Mouse (Mus musculus): ENCODE results near the gene Myo6. TPM values are rescaled to one million over a fixed set of nuclear protein-coding genes. Genes with fewer than 3 reads are reported as not detected.

Myo6 gene
- 21.7 and 25.1 TPM in 2 replicates for polyA plus RNA-seq (2012; rRNA removed)

GRCm38 (mm10) chr9:80164611-80165474, at the start of gene Myo6:
Gene Myo6 (plus strand): TSS chr9:80165031.
- H3K4me3 ChIP-seq (replicated peaks; ENCODE audit: extremely low read depth, low read depth, low read length), result peak within 1 kb of the TSS; percentile 97
- TF ChIP-seq POLR2A (IDR thresholded peaks at IDR 0.05; ENCODE audit: borderline replicate concordance, extremely low read depth, low read depth, low read length), result peak; percentile 94
- TF ChIP-seq CTCF (IDR thresholded peaks at IDR 0.05; ENCODE audit: insufficient read depth, low read length), result no peak
- WGBS, result 1% methylated on average over 68 of the region's 69 CpGs
- H3K4me1 ChIP-seq (ENCODE audit: control insufficient read depth, insufficient read depth, low read length), result no peaks in the 10 kb centered on the region
- DNase-seq, result peak; percentile 95

- no peak overlapping the region for H3K4me3 ChIP-seq (replicated peaks; ENCODE audit: extremely low read depth, low read depth, low read length)
- no peaks in the 10 kb centered on the region for H3K4me1 ChIP-seq (ENCODE audit: control insufficient read depth, insufficient read depth, low read length)
- 72% methylated on average over 10 of the region's 10 CpGs for WGBS
- DNase-seq, result no peak
- TF ChIP-seq CTCF (IDR thresholded peaks at IDR 0.05; ENCODE audit: insufficient read depth, low read length), result no peak
These were observed 18.7 kb upstream of the Myo6 start for GRCm38 (mm10) chr9:80145992-80146587.

- no peak overlapping the region for H3K4me3 ChIP-seq (replicated peaks; ENCODE audit: extremely low read depth, low read depth, low read length)
- TF ChIP-seq CTCF (IDR thresholded peaks at IDR 0.05; ENCODE audit: insufficient read depth, low read length) (no peak), POLR2A (IDR thresholded peaks at IDR 0.05; ENCODE audit: borderline replicate concordance, extremely low read depth, low read depth, low read length) (no peak)
- 74% methylated on average over 5 of the region's 5 CpGs for WGBS
These were observed 15.2 kb upstream of the Myo6 start for GRCm38 (mm10) chr9:80149594-80149993.

GRCm38 (mm10) chr9:80155277-80155676, 9.6 kb upstream of the Myo6 start:
- Histone ChIP-seq H3K4me1 (ENCODE audit: control insufficient read depth, insufficient read depth, low read length) (no peaks in the 10 kb centered on the region), H3K4me3 (replicated peaks; ENCODE audit: extremely low read depth, low read depth, low read length) (no peak overlapping the region)
- 48% methylated on average over 5 of the region's 5 CpGs for WGBS
- TF ChIP-seq POLR2A (IDR thresholded peaks at IDR 0.05; ENCODE audit: borderline replicate concordance, extremely low read depth, low read depth, low read length), result no peak
- peak; percentile 36 for DNase-seq

More at GRCm38 (mm10) chr9:80149594-80149993, 15.2 kb upstream of the Myo6 start:
- H3K4me1 ChIP-seq (ENCODE audit: control insufficient read depth, insufficient read depth, low read length), result no peaks in the 10 kb centered on the region
- DNase-seq, result no peak

GRCm38 (mm10) chr9:80156780-80157179, 8.1 kb upstream of the Myo6 start:
- 69% methylated on average over 5 of the region's 5 CpGs for WGBS
- TF ChIP-seq POLR2A (IDR thresholded peaks at IDR 0.05; ENCODE audit: borderline replicate concordance, extremely low read depth, low read depth, low read length), result no peak
- no peak for TF ChIP-seq CTCF (IDR thresholded peaks at IDR 0.05; ENCODE audit: insufficient read depth, low read length)
- no peak overlapping the region for H3K4me3 ChIP-seq (replicated peaks; ENCODE audit: extremely low read depth, low read depth, low read length)
- no peak for DNase-seq
- H3K4me1 ChIP-seq (ENCODE audit: control insufficient read depth, insufficient read depth, low read length), result no peaks in the 10 kb centered on the region

GRCm38 (mm10) chr9:80157840-80158465, 6.9 kb upstream of the Myo6 start:
- no peak for TF ChIP-seq CTCF (IDR thresholded peaks at IDR 0.05; ENCODE audit: insufficient read depth, low read length)
- no peak for TF ChIP-seq POLR2A (IDR thresholded peaks at IDR 0.05; ENCODE audit: borderline replicate concordance, extremely low read depth, low read depth, low read length)
- Histone ChIP-seq H3K4me1 (ENCODE audit: control insufficient read depth, insufficient read depth, low read length) (no peaks in the 10 kb centered on the region), H3K4me3 (replicated peaks; ENCODE audit: extremely low read depth, low read depth, low read length) (no peak overlapping the region)
- no peak for DNase-seq
- 77% methylated on average over 12 of the region's 12 CpGs for WGBS

- DNase-seq, result no peak
- Histone ChIP-seq H3K4me1 (ENCODE audit: control insufficient read depth, insufficient read depth, low read length) (no peaks in the 10 kb centered on the region), H3K4me3 (replicated peaks; ENCODE audit: extremely low read depth, low read depth, low read length) (no peak overlapping the region)
- 86% methylated on average over 5 of the region's 5 CpGs for WGBS
- TF ChIP-seq POLR2A (IDR thresholded peaks at IDR 0.05; ENCODE audit: borderline replicate concordance, extremely low read depth, low read depth, low read length), result no peak
- no peak for TF ChIP-seq CTCF (IDR thresholded peaks at IDR 0.05; ENCODE audit: insufficient read depth, low read length)
These were observed 5.9 kb upstream of the Myo6 start for GRCm38 (mm10) chr9:80158937-80159336.

GRCm38 (mm10) chr9:80161451-80161850, 3.4 kb upstream of the Myo6 start:
- DNase-seq, result no peak
- H3K4me1 ChIP-seq (ENCODE audit: control insufficient read depth, insufficient read depth, low read length), result no peaks in the 10 kb centered on the region
- TF ChIP-seq POLR2A (IDR thresholded peaks at IDR 0.05; ENCODE audit: borderline replicate concordance, extremely low read depth, low read depth, low read length), result no peak
- TF ChIP-seq CTCF (IDR thresholded peaks at IDR 0.05; ENCODE audit: insufficient read depth, low read length), result no peak
- H3K4me3 ChIP-seq (replicated peaks; ENCODE audit: extremely low read depth, low read depth, low read length), result no peak overlapping the region
- 74% methylated on average over 4 of the region's 4 CpGs for WGBS

- WGBS, result 73% methylated on average over 4 of the region's 4 CpGs
These were observed 1.6 kb upstream of the Myo6 start for GRCm38 (mm10) chr9:80163126-80163723.

More at GRCm38 (mm10) chr9:80163126-80163723, 1.6 kb upstream of the Myo6 start:
- Histone ChIP-seq H3K4me1 (ENCODE audit: control insufficient read depth, insufficient read depth, low read length) (no peaks in the 10 kb centered on the region), H3K4me3 (replicated peaks; ENCODE audit: extremely low read depth, low read depth, low read length) (no peak overlapping the region)
- DNase-seq, result no peak
- TF ChIP-seq POLR2A (IDR thresholded peaks at IDR 0.05; ENCODE audit: borderline replicate concordance, extremely low read depth, low read depth, low read length) (no peak), CTCF (IDR thresholded peaks at IDR 0.05; ENCODE audit: insufficient read depth, low read length) (no peak)

All from lung, adult 2 months (tissue).